Mouse (Mus musculus): ENCODE data around the gene Spag6. TPM values are rescaled to one million over a fixed set of nuclear protein-coding genes. Genes with fewer than 3 reads are reported as not detected.

The Spag6 gene
- polyA plus RNA-seq, 1 experiment from 2014 or later = 0.32 TPM

- Histone ChIP-seq H3K4me3 (ENCODE audit: control insufficient read depth in 1 of 2, insufficient read depth in 1 of 2, low read depth in 1 of 2, low read length in 2 of 2) (0 out of 4 replicates have a peak overlapping the region, but pooled peaks of 1 of the 2 experiments have one; percentile 43), H3K9me3 (ENCODE audit: control insufficient read depth, low read length) (no peaks in the 10 kb centered on the region), H3K27ac (replicated peaks in 1 of 2; ENCODE audit: control insufficient read depth in 1 of 2, insufficient read depth in 1 of 2, low read depth in 2 of 2, low read length in 2 of 2) (no peak overlapping the region), H3K4me2 (ENCODE audit: low read length) (no peak overlapping the region), H3K27me3 (ENCODE audit: control insufficient read depth, insufficient read depth, low read length) (peaks cover 17% of the 10 kb centered on the region), H3K4me1 (ENCODE audit: control insufficient read depth in 2 of 2, insufficient read depth in 2 of 2, low read length in 2 of 2) (peaks cover 9 to 16% of the 10 kb centered on the region in 2 experiments), H3K36me3 (ENCODE audit: control insufficient read depth, insufficient read depth, low read length) (peaks cover 31% of the 10 kb centered on the region), H3K9ac (ENCODE audit: low read length) (no peak overlapping the region)
- 60% methylated on average over 2 of the region's 2 CpGs for WGBS
- no peak for ATAC-seq (ENCODE audit: insufficient number of reproducible peaks, insufficient read depth, low FRiP score, low read depth)
These were observed 14.1 kb upstream of the Spag6 start for GRCm38 (mm10) chr2:18679701-18680100.

- H3K36me3 ChIP-seq (ENCODE audit: control insufficient read depth, insufficient read depth, low read length) = peaks cover 27% of the 10 kb centered on the region
- no peak for ATAC-seq (ENCODE audit: insufficient number of reproducible peaks, insufficient read depth, low FRiP score, low read depth)
- H3K27me3 ChIP-seq (ENCODE audit: control insufficient read depth, insufficient read depth, low read length) = peaks cover 17% of the 10 kb centered on the region
- H3K4me1 ChIP-seq (ENCODE audit: control insufficient read depth in 2 of 2, insufficient read depth in 2 of 2, low read length in 2 of 2) = peaks cover 9 to 16% of the 10 kb centered on the region in 2 experiments
- under 1% methylated on average over 4 of the region's 4 CpGs for WGBS
- H3K4me3 ChIP-seq (ENCODE audit: control insufficient read depth in 1 of 2, insufficient read depth in 1 of 2, low read depth in 1 of 2, low read length in 2 of 2) = peak overlapping the region; percentile 43 to 51
- peak overlapping the region; percentile 52 for H3K9ac ChIP-seq (ENCODE audit: low read length)
- H3K4me2 ChIP-seq (ENCODE audit: low read length) = peak overlapping the region; percentile 81
- no peak overlapping the region for H3K27ac ChIP-seq (replicated peaks in 1 of 2; ENCODE audit: control insufficient read depth in 1 of 2, insufficient read depth in 1 of 2, low read depth in 2 of 2, low read length in 2 of 2)
- H3K9me3 ChIP-seq (ENCODE audit: control insufficient read depth, low read length) = no peaks in the 10 kb centered on the region
These were observed 13.3 kb upstream of the Spag6 start for GRCm38 (mm10) chr2:18680501-18680900.

- ATAC-seq (ENCODE audit: insufficient number of reproducible peaks, insufficient read depth, low FRiP score, low read depth) = no peak
- peak overlapping the region; percentile 52 for H3K9ac ChIP-seq (ENCODE audit: low read length)
- H3K4me2 ChIP-seq (ENCODE audit: low read length) = peak overlapping the region; percentile 81
- peak overlapping the region; percentile 43 to 51 for H3K4me3 ChIP-seq (ENCODE audit: control insufficient read depth in 1 of 2, insufficient read depth in 1 of 2, low read depth in 1 of 2, low read length in 2 of 2)
- peaks cover 17% of the 10 kb centered on the region for H3K27me3 ChIP-seq (ENCODE audit: control insufficient read depth, insufficient read depth, low read length)
- H3K27ac ChIP-seq (replicated peaks in 1 of 2; ENCODE audit: control insufficient read depth in 1 of 2, insufficient read depth in 1 of 2, low read depth in 2 of 2, low read length in 2 of 2) = no peak overlapping the region
- WGBS = 3% methylated on average over 27 of the region's 29 CpGs
- peaks cover 27% of the 10 kb centered on the region for H3K36me3 ChIP-seq (ENCODE audit: control insufficient read depth, insufficient read depth, low read length)
- no peaks in the 10 kb centered on the region for H3K9me3 ChIP-seq (ENCODE audit: control insufficient read depth, low read length)
- H3K4me1 ChIP-seq (ENCODE audit: control insufficient read depth in 2 of 2, insufficient read depth in 2 of 2, low read length in 2 of 2) = peaks cover 7 to 16% of the 10 kb centered on the region in 2 experiments
These were observed 12.9 kb upstream of the Spag6 start for GRCm38 (mm10) chr2:18680961-18681360.

- H3K27me3 ChIP-seq (ENCODE audit: control insufficient read depth, insufficient read depth, low read length) = peaks cover 45% of the 10 kb centered on the region
- WGBS = 76% methylated on average over 5 of the region's 5 CpGs
- no peak overlapping the region for H3K4me2 ChIP-seq (ENCODE audit: low read length)
These were observed 9.8 kb upstream of the Spag6 start for GRCm38 (mm10) chr2:18684062-18684461.

GRCm38 (mm10) chr2:18686386-18686785 is 7.4 kb upstream of the Spag6 start:
- peaks cover 52% of the 10 kb centered on the region for H3K27me3 ChIP-seq (ENCODE audit: control insufficient read depth, insufficient read depth, low read length)
- no peak overlapping the region for H3K4me3 ChIP-seq (ENCODE audit: control insufficient read depth in 1 of 2, insufficient read depth in 1 of 2, low read depth in 1 of 2, low read length in 2 of 2)
- peaks cover 27% of the 10 kb centered on the region for H3K36me3 ChIP-seq (ENCODE audit: control insufficient read depth, insufficient read depth, low read length)
- H3K4me2 ChIP-seq (ENCODE audit: low read length) = no peak overlapping the region
- ATAC-seq (ENCODE audit: insufficient number of reproducible peaks, insufficient read depth, low FRiP score, low read depth) = no peak
- H3K9me3 ChIP-seq (ENCODE audit: control insufficient read depth, low read length) = no peaks in the 10 kb centered on the region
- no peak overlapping the region for H3K27ac ChIP-seq (replicated peaks in 1 of 2; ENCODE audit: control insufficient read depth in 1 of 2, insufficient read depth in 1 of 2, low read depth in 2 of 2, low read length in 2 of 2)
- WGBS = 62% methylated on average over 6 of the region's 6 CpGs
- H3K9ac ChIP-seq (ENCODE audit: low read length) = no peak overlapping the region
- H3K4me1 ChIP-seq (ENCODE audit: control insufficient read depth in 2 of 2, insufficient read depth in 2 of 2, low read length in 2 of 2) = peaks cover 4 to 18% of the 10 kb centered on the region in 2 experiments; a peak in 3 of 4 replicates

More at GRCm38 (mm10) chr2:18684062-18684461, 9.8 kb upstream of the Spag6 start:
- peaks cover 6 to 16% of the 10 kb centered on the region in 2 experiments for H3K4me1 ChIP-seq (ENCODE audit: control insufficient read depth in 2 of 2, insufficient read depth in 2 of 2, low read length in 2 of 2)
- peaks cover 27% of the 10 kb centered on the region for H3K36me3 ChIP-seq (ENCODE audit: control insufficient read depth, insufficient read depth, low read length)
- no peak overlapping the region for H3K4me3 ChIP-seq (ENCODE audit: control insufficient read depth in 1 of 2, insufficient read depth in 1 of 2, low read depth in 1 of 2, low read length in 2 of 2)
- no peaks in the 10 kb centered on the region for H3K9me3 ChIP-seq (ENCODE audit: control insufficient read depth, low read length)
- H3K9ac ChIP-seq (ENCODE audit: low read length) = no peak overlapping the region
- H3K27ac ChIP-seq (replicated peaks in 1 of 2; ENCODE audit: control insufficient read depth in 1 of 2, insufficient read depth in 1 of 2, low read depth in 2 of 2, low read length in 2 of 2) = no peak overlapping the region
- no peak for ATAC-seq (ENCODE audit: insufficient number of reproducible peaks, insufficient read depth, low FRiP score, low read depth)

- H3K27ac ChIP-seq (replicated peaks in 1 of 2; ENCODE audit: control insufficient read depth in 1 of 2, insufficient read depth in 1 of 2, low read depth in 2 of 2, low read length in 2 of 2) = no peak overlapping the region
- H3K27me3 ChIP-seq (ENCODE audit: control insufficient read depth, insufficient read depth, low read length) = peaks cover 58% of the 10 kb centered on the region
- no peak for ATAC-seq (ENCODE audit: insufficient number of reproducible peaks, insufficient read depth, low FRiP score, low read depth)
- H3K9me3 ChIP-seq (ENCODE audit: control insufficient read depth, low read length) = no peaks in the 10 kb centered on the region
- H3K4me1 ChIP-seq (ENCODE audit: control insufficient read depth in 2 of 2, insufficient read depth in 2 of 2, low read length in 2 of 2) = peaks cover 4 to 18% of the 10 kb centered on the region in 2 experiments; a peak in 3 of 4 replicates
- H3K4me2 ChIP-seq (ENCODE audit: low read length) = no peak overlapping the region
- H3K9ac ChIP-seq (ENCODE audit: low read length) = no peak overlapping the region
- H3K36me3 ChIP-seq (ENCODE audit: control insufficient read depth, insufficient read depth, low read length) = peaks cover 24% of the 10 kb centered on the region
- WGBS = 39% methylated on average over 8 of the region's 8 CpGs
- no peak overlapping the region for H3K4me3 ChIP-seq (ENCODE audit: control insufficient read depth in 1 of 2, insufficient read depth in 1 of 2, low read depth in 1 of 2, low read length in 2 of 2)
These were observed 6.9 kb upstream of the Spag6 start for GRCm38 (mm10) chr2:18686826-18687519.

- ATAC-seq (ENCODE audit: insufficient number of reproducible peaks, insufficient read depth, low FRiP score, low read depth) = no peak
- H3K36me3 ChIP-seq (ENCODE audit: control insufficient read depth, insufficient read depth, low read length) = peaks cover 17% of the 10 kb centered on the region
These were observed 6.1 kb upstream of the Spag6 start for GRCm38 (mm10) chr2:18687671-18688170.

More at GRCm38 (mm10) chr2:18687671-18688170, 6.1 kb upstream of the Spag6 start:
- H3K27me3 ChIP-seq (ENCODE audit: control insufficient read depth, insufficient read depth, low read length) = peaks cover 65% of the 10 kb centered on the region
- 9% methylated on average over 9 of the region's 9 CpGs for WGBS
- H3K9ac ChIP-seq (ENCODE audit: low read length) = no peak overlapping the region
- H3K4me2 ChIP-seq (ENCODE audit: low read length) = no peak overlapping the region
- no peaks in the 10 kb centered on the region for H3K9me3 ChIP-seq (ENCODE audit: control insufficient read depth, low read length)
- H3K4me3 ChIP-seq (ENCODE audit: control insufficient read depth in 1 of 2, insufficient read depth in 1 of 2, low read depth in 1 of 2, low read length in 2 of 2) = no peak overlapping the region
- no peak overlapping the region for H3K27ac ChIP-seq (replicated peaks in 1 of 2; ENCODE audit: control insufficient read depth in 1 of 2, insufficient read depth in 1 of 2, low read depth in 2 of 2, low read length in 2 of 2)
- H3K4me1 ChIP-seq (ENCODE audit: control insufficient read depth in 2 of 2, insufficient read depth in 2 of 2, low read length in 2 of 2) = peaks cover 4 to 18% of the 10 kb centered on the region in 2 experiments; a peak in 3 of 4 replicates

Measured in heart, embryonic 14.5 days (tissue).